Mouse (Mus musculus) T-cell, adult 2 months (primary cell): ENCODE results near the gene Golga4.

Experiments used
- DNase-seq: peaks from one replicate; pipeline ENCODE4 v3.0.0; 2022; ENCODE audit warnings: low spot score

Gene Golga4

GRCm38 (mm10) chr9:118527056-118527455 is 21.0 kb downstream of the Golga4 start:
- no peak for DNase-seq

DNA sequence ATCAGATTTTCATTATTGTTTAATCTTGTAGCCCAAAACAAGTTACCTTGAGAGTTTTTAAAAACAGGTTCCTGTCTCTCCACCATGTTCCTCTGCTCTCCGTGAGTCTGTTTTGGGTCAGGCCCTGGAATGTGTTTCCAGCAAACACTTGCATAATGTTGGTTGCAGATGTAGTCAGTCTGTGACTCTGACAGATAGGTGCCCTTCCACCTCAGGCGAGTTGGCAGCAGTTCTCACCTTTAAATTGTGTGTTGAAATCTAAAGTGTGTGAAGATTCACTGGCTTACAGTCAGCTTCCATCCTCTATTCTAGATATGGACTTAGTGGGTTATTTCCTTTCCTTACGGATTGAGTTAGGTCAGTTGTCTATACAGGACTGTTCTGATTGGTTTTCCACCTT is 23.7 kb downstream of the Golga4 start:
- DNase-seq = no peak

DNA sequence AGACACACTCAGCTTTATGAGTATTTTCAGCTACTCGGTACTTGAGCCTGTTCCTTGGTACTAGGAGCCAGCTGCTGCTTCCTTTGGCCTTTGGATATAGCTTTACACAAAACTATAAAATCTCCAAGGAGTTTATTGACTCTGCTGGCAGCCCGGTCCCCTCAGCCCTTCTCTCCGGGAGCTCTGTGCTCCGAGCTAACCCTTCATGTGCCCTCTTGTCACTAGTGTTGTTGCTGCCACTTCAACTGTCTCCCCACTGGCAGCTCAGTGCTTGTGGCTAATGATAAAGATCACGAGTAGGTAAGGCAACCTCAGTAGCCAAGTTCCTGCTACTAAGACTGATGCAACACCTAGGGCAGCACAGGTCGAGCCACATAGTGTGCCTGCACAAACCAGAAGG is 24.6 kb downstream of the Golga4 start:
- no peak for DNase-seq

DNA sequence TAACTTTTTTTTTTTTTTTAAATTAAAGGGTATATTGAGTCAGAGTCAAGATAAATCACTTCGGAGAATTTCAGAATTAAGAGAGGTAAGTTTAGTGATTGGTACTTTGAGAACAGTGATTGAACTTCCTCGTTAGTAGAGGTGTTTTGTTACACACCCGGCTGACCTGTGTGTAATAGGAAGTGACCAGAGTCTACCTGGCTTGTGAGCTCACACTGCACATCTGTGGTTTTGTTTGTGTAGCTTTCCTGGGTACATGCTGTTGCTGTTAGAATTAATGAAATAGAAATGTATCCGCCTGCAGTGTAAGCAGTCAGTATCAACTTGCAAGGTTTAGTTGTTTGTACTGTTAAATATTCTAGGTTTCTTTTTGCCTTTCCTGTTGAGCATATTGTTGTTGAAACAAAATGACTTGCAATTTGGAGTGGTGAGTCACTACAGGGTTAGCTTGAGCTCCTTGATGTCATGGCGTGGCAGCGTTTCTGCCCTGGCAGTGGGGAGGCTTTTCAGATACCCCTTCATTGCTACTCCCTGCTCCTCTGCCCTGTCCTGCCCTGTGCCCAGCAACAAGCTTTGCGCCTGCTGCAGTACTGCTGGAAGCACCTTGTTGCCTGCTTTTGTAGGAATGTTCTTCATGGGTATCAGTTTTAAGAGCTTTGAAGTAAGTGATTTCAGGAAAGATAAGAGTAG is 26.6 kb downstream of the Golga4 start:
- no peak for DNase-seq

DNA sequence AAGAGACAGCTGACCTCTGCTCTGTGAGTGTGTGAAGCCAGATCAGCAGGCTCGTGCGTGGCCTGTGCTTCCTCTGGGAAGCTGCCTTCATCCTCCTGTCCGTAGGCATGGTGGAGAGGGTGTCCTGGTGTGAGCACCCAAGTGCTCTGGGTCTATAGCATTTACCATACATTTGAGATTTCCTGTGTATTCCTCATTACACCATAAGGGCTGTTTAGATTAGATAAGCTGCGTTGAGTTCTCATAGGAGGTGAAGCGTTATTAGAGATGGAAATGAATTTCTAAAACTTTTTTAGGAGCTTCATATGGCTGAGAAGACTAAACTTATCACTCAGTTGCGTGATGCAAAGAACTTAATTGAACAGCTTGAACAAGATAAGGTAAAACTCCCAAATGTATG is 30.9 kb downstream of the Golga4 start:
- no peak for DNase-seq

DNA sequence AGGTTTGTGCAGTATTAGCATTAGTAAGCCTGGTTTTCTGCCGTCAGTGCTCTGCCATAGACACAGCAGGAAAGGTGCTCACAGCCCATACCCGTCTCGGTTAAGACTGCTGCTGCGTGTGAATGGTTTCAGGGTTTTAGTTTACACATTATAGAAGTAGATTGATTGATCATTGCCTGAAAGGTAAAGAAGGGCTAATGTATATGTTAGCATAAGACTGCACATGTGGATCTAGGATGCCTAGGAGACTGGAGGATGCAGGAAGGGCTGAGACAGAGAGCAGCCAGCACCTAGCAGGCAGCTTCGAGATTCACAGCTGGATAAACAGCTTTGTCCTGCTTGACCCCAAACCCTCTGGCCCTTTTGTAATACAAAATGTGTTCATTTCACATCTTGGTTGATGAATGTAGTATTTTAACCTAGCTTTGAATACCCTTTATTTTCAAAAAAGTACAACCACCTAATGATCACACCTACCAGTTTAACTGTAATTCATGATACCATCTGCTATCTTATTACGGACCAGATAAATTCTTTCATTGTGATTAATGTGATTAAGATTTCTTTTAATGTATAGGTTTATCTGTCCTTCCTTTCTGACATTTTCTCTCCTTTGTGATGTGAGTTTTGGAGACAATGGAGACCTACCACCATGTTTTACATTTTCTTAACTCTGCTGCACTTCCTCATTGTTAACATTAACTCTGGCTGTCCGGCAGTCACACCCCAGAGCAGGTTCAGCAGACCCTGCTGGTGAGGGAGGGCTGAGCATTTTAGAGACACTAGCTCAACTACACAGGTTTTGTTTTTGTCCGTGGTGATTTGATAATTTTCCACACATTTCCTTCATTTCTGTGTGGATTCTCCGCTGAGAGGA is 31.6 kb downstream of the Golga4 start:
- no peak for DNase-seq

- DNase-seq = no peak
These were observed 35.8 kb downstream of the Golga4 start for GRCm38 (mm10) chr9:118541851-118542250.

DNA sequence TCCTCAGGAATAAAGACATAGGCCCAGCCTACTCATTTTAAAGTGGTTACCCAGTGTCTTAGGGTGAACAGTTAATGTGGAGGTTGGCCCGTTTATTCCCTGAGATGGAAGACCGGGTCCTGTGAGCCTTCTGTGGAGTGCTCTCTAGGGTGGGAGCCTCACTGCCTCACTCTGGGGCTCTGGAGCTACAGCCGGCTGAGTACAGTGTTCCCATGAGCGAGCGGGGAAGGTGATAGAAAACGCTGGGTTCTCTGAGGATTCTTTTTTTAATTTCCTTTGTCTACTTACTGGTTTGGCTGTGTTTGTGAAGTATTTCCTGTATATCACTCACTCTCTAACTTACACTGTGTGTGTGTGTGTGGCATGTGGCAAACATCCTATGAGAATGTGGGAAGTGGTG is 39.1 kb downstream of the Golga4 start:
- DNase-seq = no peak

DNA sequence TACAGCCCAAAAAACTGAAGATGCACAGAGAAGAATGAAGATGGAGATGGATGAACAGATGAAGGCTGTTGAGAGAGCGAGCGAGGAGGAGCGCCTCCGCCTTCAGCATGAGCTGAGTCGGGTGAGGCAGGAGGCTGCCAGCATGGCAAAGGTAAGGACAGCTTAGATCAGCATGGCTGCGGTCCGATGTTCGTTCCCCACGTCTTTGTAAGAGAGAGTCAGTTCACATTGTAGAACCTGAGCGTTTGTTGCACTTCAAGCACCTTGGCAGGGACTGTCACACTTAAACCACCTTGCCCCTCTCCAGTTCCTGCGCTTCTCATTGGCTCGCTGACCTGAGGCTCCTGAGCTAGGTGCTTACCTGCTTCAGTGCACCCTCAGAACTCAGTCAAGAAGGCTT is 42.6 kb downstream of the Golga4 start:
- DNase-seq = no peak

- DNase-seq = no peak
These were observed 51.1 kb downstream of the Golga4 start for GRCm38 (mm10) chr9:118556951-118557780.

DNA sequence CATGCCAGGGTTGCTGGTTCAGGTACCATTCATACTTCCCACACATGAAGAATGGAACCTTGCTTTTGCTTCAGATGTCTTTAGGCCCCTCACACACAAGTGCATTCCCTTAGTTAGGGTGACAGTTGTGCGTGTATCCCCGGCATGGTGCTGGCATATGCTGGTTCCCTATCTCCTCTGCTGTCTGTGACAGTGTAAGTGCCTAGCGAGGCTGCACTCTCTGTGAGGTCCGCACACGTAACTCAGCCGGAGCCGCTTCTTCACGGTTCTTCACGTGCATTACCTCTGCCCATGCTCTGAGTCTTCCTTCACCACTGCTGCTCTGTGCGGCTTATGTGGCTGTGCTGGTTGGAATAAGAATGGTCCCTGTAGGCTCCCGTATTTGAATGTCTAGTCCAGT is 57.3 kb downstream of the Golga4 start:
- DNase-seq = no peak

- no peak for DNase-seq
These were observed 57.8 kb downstream of the Golga4 start for GRCm38 (mm10) chr9:118563866-118564265.

DNA sequence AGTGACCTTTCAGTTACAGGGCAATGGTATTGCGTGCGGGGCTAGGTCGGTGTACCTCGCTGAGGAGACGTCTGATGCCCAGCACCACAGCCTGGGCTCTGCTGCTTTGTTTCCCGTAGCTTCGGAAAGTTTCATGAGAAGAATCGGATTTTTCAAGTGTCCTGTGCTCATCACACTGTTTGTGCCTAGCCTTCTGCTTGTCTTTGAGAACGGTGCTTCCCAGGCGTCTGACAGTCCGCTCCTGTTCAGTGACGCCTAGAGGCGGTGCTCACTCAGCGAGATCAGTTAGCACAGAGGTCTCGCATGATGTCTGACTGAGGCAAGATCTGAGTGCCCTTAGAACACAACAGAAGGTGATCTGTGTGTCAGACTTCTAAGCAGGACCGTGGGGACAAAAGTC is 58.6 kb downstream of the Golga4 start:
- DNase-seq = no peak

- DNase-seq = no peak
These were observed 63.3 kb downstream of the Golga4 start for GRCm38 (mm10) chr9:118569328-118569727.

DNA sequence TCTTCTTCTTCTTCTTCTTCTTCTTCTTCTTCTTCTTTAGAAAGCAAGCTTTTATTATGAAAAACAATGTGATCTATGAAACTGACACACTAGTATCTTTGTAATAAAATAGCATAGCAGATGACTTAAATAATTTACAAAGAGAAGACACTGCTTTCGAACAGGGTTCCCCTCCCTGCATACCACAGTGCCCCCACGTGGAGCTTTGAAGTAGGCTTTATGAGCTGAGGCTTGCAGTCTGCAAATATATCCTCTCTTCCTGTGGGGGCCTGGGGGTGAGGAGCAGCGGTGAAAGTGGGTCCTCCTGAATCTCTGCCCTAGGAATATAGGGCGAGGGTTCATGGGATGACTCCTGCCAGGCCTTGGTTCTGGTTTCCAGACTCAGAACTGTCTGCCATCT is 64.8 kb downstream of the Golga4 start:
- DNase-seq = no peak

- DNase-seq = no peak
These were observed 65.6 kb downstream of the Golga4 start for GRCm38 (mm10) chr9:118571701-118572100.

DNA sequence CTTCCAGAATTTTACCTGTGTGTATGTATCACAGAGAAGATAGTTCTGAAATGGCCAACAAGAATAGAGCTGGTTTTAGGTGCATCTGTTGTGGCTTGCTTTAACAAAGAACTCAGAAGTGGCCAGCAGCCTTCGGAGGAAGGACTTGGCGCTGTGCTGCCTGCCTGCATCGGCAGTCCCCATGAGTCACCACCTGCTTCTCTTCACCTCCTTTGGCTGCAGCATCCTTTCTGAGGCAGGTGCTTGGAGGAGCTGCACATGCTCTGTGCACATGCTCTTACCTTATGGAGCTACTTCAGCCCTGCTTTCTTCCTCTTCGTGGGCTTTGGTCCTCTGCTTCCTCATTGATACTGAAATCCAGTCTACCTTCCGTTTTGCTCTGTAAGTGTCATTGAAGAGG is 68.8 kb downstream of the Golga4 start:
- DNase-seq = no peak

GRCm38 (mm10) chr9:118580371-118580770 is 74.3 kb downstream of the Golga4 start:
- no peak for DNase-seq

- peak; percentile 44 for DNase-seq
These were observed 76.7 kb downstream of the Golga4 start for GRCm38 (mm10) chr9:118582757-118583156.

DNA sequence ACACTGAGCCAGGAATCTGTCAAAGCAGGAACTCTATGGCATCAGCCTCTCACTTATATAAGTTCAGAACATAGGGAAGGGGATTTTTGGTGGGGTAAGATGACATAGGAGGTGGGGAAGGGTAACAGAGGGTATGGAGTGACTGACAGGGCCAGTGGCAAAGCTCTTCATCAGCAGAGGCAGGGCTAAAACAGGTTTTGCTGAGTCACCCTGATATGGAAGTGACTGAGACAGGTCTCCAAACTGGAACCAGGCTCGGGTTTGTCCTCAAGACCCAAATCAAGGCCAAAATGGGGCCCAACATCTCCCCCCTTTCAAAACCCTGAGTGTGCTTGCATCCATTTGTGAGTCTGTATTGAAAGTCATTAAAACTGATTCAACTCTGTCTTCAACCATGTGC is 78.8 kb downstream of the Golga4 start:
- no peak for DNase-seq

- no peak for DNase-seq
These were observed 79.9 kb downstream of the Golga4 start for GRCm38 (mm10) chr9:118585998-118586397.

- DNase-seq = no peak
These were observed 81.0 kb downstream of the Golga4 start for GRCm38 (mm10) chr9:118587115-118587514.

DNA sequence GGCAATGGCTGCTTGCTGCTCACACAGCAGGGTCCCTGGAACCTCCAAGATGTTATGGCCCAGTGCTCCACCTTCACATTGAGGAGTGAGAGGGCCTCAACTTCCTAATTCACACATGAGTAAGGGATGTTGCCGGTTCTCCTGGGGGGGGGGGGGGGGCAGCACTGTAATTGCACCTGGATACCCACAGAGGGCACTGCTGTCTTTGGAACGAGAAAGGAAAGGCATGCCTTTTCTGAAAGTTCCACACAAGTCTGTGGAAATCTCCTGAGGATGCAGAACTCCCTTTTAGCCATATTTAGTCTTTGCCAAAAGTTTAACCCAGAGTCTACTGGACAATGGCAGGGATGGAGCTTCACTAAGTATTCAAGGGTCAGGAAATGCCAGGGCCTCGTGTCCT is 83.2 kb downstream of the Golga4 start:
- DNase-seq = no peak
